Mouse (Mus musculus) heart, embryonic 15.5 days (tissue): ENCODE results near the gene Ctsd. TPM values are rescaled to one million over a fixed set of nuclear protein-coding genes. Genes with fewer than 3 reads are reported as not detected.
A peak's percentile ranks its signal among the peaks of the same experiment; 100 is the strongest.

Source experiments
- ATAC-seq: fragments of 200-750 bp; cut with Nextera tagmentation; replicated peaks from 2 replicates; pipeline ENCODE4 v1.8.0; 2017; ENCODE audit warnings: low read depth, moderate TSS enrichment; ENCODE audit not compliant: insufficient number of reproducible peaks, insufficient read depth, low FRiP score
- H3K27ac ChIP-seq: fragments of 300-500 bp; sonication (generic); 2 replicates; pipeline ENCODE4 v1.5.1; 2015; ENCODE audit warnings: mild to moderate bottlenecking, inconsistent platforms
- H3K27me3 ChIP-seq: fragments of 300-500 bp; sonication (generic); 2 replicates; pipeline ENCODE4 v1.6.1; 2015; ENCODE audit warnings: inconsistent platforms
- H3K36me3 ChIP-seq: fragments of 300-500 bp; sonication (generic); 2 replicates; pipeline ENCODE4 v1.6.1; 2015; ENCODE audit warnings: mild to moderate bottlenecking, inconsistent platforms
- H3K4me1 ChIP-seq: fragments of 300-500 bp; sonication (generic); replicated peaks from 2 replicates; pipeline ENCODE4 v1.6.1; 2015; ENCODE audit warnings: inconsistent platforms
- H3K4me2 ChIP-seq: fragments of 300-500 bp; sonication (generic); 2 replicates; pipeline ENCODE4 v1.6.1; 2015; ENCODE audit warnings: inconsistent platforms, mild to moderate bottlenecking, moderate library complexity
- H3K4me3 ChIP-seq: fragments of 300-500 bp; sonication (generic); 2 replicates; pipeline ENCODE4 v1.5.1; 2015; ENCODE audit warnings: mild to moderate bottlenecking, inconsistent platforms
- H3K9ac ChIP-seq: fragments of 300-500 bp; sonication (generic); 2 replicates; pipeline ENCODE4 v1.6.1; 2015; ENCODE audit warnings: mild to moderate bottlenecking, inconsistent platforms
- H3K9me3 ChIP-seq: fragments of 300-500 bp; sonication (generic); replicated peaks from 2 replicates; pipeline ENCODE4 v1.6.1; 2016; ENCODE audit warnings: inconsistent platforms
- WGBS: fragments of 180-500 bp; shearing (Covaris S2); methylation state at CpG from one replicate; pipeline ENCODE4 v1.1.7; 2015; ENCODE audit warnings: mixed read lengths; 5-methylcytosine and 5-hydroxymethylcytosine counted together
- polyA plus RNA-seq: library from polyadenylated mRNA; unstranded; fragments of >200 nt; fragmentation: Nextera tagmentation; extraction: Ambion mirVana; gene quantifications from 2 replicates; pipeline ENCODE4 v1.2.1, GENCODE M21; 2015

Ctsd gene
- polyA plus RNA-seq, 1 experiment from 2014 or later: 389 TPM

GRCm38 (mm10) chr7:142399250-142399649 is 11.4 kb upstream of the Ctsd start:
- ATAC-seq: no peak
- H3K36me3 ChIP-seq: no peaks in the 10 kb centered on the region
- no peak overlapping the region for H3K9ac ChIP-seq
- H3K4me1 ChIP-seq: 0 out of 2 replicates have a peak, but pooled peaks cover 3% of the 10 kb centered on the region
- no peak overlapping the region for H3K4me2 ChIP-seq
- H3K27me3 ChIP-seq: no peaks in the 10 kb centered on the region
- H3K27ac ChIP-seq: no peak overlapping the region
- no peak overlapping the region for H3K4me3 ChIP-seq
- H3K9me3 ChIP-seq: no peaks in the 10 kb centered on the region
- WGBS: 66% methylated on average over 1 of the region's 1 CpGs

- peak; percentile 28; the same call in 1 of the 2 replicates for ATAC-seq
- Histone ChIP-seq H3K4me2 (no peak overlapping the region), H3K9me3 (no peaks in the 10 kb centered on the region), H3K4me3 (no peak overlapping the region), H3K9ac (no peak overlapping the region), H3K27me3 (no peaks in the 10 kb centered on the region), H3K4me1 (0 out of 2 replicates have a peak, but pooled peaks cover 3% of the 10 kb centered on the region), H3K27ac (peak overlapping the region; percentile 8; the same call in 1 of the 2 replicates), H3K36me3 (no peaks in the 10 kb centered on the region)
- WGBS: 38% methylated on average over 2 of the region's 2 CpGs
Observed at GRCm38 (mm10) chr7:142398052-142398451, 10.2 kb upstream of the Ctsd start.

GRCm38 (mm10) chr7:142396611-142397010 is 8.8 kb upstream of the Ctsd start:
- no peaks in the 10 kb centered on the region for H3K27me3 ChIP-seq
- H3K27ac ChIP-seq: no peak overlapping the region
- H3K36me3 ChIP-seq: no peaks in the 10 kb centered on the region
- H3K9ac ChIP-seq: no peak overlapping the region
- no peaks in the 10 kb centered on the region for H3K9me3 ChIP-seq
- no peak overlapping the region for H3K4me3 ChIP-seq
- no peak for ATAC-seq
- H3K4me2 ChIP-seq: no peak overlapping the region
- 87% methylated on average over 1 of the region's 1 CpGs for WGBS
- 0 out of 2 replicates have a peak, but pooled peaks cover 3% of the 10 kb centered on the region for H3K4me1 ChIP-seq

GRCm38 (mm10) chr7:142395472-142395871 is 7.6 kb upstream of the Ctsd start:
- no peak overlapping the region for H3K9ac ChIP-seq
- WGBS: 77% methylated on average over 4 of the region's 4 CpGs
- H3K9me3 ChIP-seq: no peaks in the 10 kb centered on the region

GRCm38 (mm10) chr7:142394261-142395190 is 6.7 kb upstream of the Ctsd start:
- Histone ChIP-seq H3K4me2 (no peak overlapping the region), H3K27me3 (no peaks in the 10 kb centered on the region), H3K9me3 (no peaks in the 10 kb centered on the region), H3K4me3 (no peak overlapping the region), H3K36me3 (no peaks in the 10 kb centered on the region), H3K9ac (no peak overlapping the region), H3K27ac (peak overlapping the region; percentile 45), H3K4me1 (0 out of 2 replicates have a peak, but pooled peaks cover 3% of the 10 kb centered on the region)
- no peak for ATAC-seq
- 63% methylated on average over 6 of the region's 6 CpGs for WGBS

More at GRCm38 (mm10) chr7:142395472-142395871, 7.6 kb upstream of the Ctsd start:
- H3K4me1 ChIP-seq: 0 out of 2 replicates have a peak, but pooled peaks cover 3% of the 10 kb centered on the region
- H3K27me3 ChIP-seq: no peaks in the 10 kb centered on the region
- H3K36me3 ChIP-seq: no peaks in the 10 kb centered on the region
- H3K4me3 ChIP-seq: no peak overlapping the region
- no peak for ATAC-seq
- H3K4me2 ChIP-seq: no peak overlapping the region
- H3K27ac ChIP-seq: peak overlapping the region; percentile 45; the same call in 1 of the 2 replicates

- H3K4me3 ChIP-seq: no peak overlapping the region
- no peaks in the 10 kb centered on the region for H3K9me3 ChIP-seq
- peaks cover 3% of the 10 kb centered on the region; the same call in 1 of the 2 replicates for H3K4me1 ChIP-seq
- no peak overlapping the region for H3K4me2 ChIP-seq
- no peak overlapping the region for H3K9ac ChIP-seq
- no peak overlapping the region for H3K27ac ChIP-seq
- no peaks in the 10 kb centered on the region for H3K27me3 ChIP-seq
- no peak; the same call in 1 of the 2 replicates for ATAC-seq
- 22% methylated on average over 4 of the region's 4 CpGs for WGBS
- no peaks in the 10 kb centered on the region for H3K36me3 ChIP-seq
Observed at GRCm38 (mm10) chr7:142393191-142393590, 5.4 kb upstream of the Ctsd start.

- Histone ChIP-seq H3K4me3 (no peak overlapping the region), H3K27ac (no peak overlapping the region), H3K4me2 (no peak overlapping the region), H3K4me1 (peaks cover 5% of the 10 kb centered on the region), H3K9me3 (no peaks in the 10 kb centered on the region), H3K27me3 (no peaks in the 10 kb centered on the region), H3K36me3 (no peaks in the 10 kb centered on the region), H3K9ac (no peak overlapping the region)
- WGBS: 69% methylated on average over 4 of the region's 4 CpGs
- no peak for ATAC-seq
Observed at GRCm38 (mm10) chr7:142391609-142392008, 3.8 kb upstream of the Ctsd start.

GRCm38 (mm10) chr7:142391108-142391507 is 3.3 kb upstream of the Ctsd start:
- H3K9ac ChIP-seq: no peak overlapping the region
- H3K4me3 ChIP-seq: no peak overlapping the region
- H3K27ac ChIP-seq: no peak overlapping the region
- ATAC-seq: no peak
- H3K9me3 ChIP-seq: no peaks in the 10 kb centered on the region
- no peaks in the 10 kb centered on the region for H3K27me3 ChIP-seq
- no peaks in the 10 kb centered on the region for H3K36me3 ChIP-seq
- H3K4me1 ChIP-seq: peaks cover 10% of the 10 kb centered on the region
- H3K4me2 ChIP-seq: no peak overlapping the region
- 64% methylated on average over 3 of the region's 3 CpGs for WGBS

GRCm38 (mm10) chr7:142389961-142390650 is 2.3 kb upstream of the Ctsd start:
- WGBS: 76% methylated on average over 3 of the region's 3 CpGs
- Histone ChIP-seq H3K9ac (no peak overlapping the region), H3K4me1 (peaks cover 17% of the 10 kb centered on the region), H3K4me3 (no peak overlapping the region), H3K4me2 (no peak overlapping the region), H3K27me3 (no peaks in the 10 kb centered on the region), H3K36me3 (peaks cover 4% of the 10 kb centered on the region), H3K27ac (no peak overlapping the region), H3K9me3 (no peaks in the 10 kb centered on the region)
- no peak for ATAC-seq

- Histone ChIP-seq H3K9me3 (no peaks in the 10 kb centered on the region), H3K27ac (no peak overlapping the region), H3K4me2 (no peak overlapping the region), H3K4me3 (no peak overlapping the region), H3K4me1 (peaks cover 23% of the 10 kb centered on the region), H3K9ac (no peak overlapping the region), H3K36me3 (peaks cover 17% of the 10 kb centered on the region), H3K27me3 (no peaks in the 10 kb centered on the region)
- 97% methylated on average over 2 of the region's 2 CpGs for WGBS
- ATAC-seq: no peak
Observed at GRCm38 (mm10) chr7:142388740-142389139, 902 bp upstream of the Ctsd start.

GRCm38 (mm10) chr7:142388198-142388597 is 360 bp upstream of the Ctsd start:
- peaks cover 23% of the 10 kb centered on the region for H3K4me1 ChIP-seq
- no peaks in the 10 kb centered on the region for H3K27me3 ChIP-seq
- peak overlapping the region; percentile 91 for H3K4me2 ChIP-seq
- H3K36me3 ChIP-seq: peaks cover 22% of the 10 kb centered on the region
- peak overlapping the region; percentile 70 for H3K4me3 ChIP-seq
- WGBS: 97% methylated on average over 1 of the region's 1 CpGs
- no peak overlapping the region for H3K9ac ChIP-seq
- ATAC-seq: no peak
- H3K27ac ChIP-seq: peak overlapping the region; percentile 82
- no peaks in the 10 kb centered on the region for H3K9me3 ChIP-seq
